Mouse (Mus musculus): Measurements from ENCODE around the gene Ccdc38. TPM values are rescaled to one million over a fixed set of nuclear protein-coding genes. Genes with fewer than 3 reads are reported as not detected.
A peak's percentile ranks its signal among the peaks of the same experiment; 100 is the strongest.
"Not testable (repeated sequence)": the region's sequence is repeated elsewhere in the genome, so short reads cannot be mapped to it uniquely, and the experiment has no call there.

Gene Ccdc38
- polyA plus RNA-seq, 1 experiment from 2014 or later, result 0.22 TPM

DNA sequence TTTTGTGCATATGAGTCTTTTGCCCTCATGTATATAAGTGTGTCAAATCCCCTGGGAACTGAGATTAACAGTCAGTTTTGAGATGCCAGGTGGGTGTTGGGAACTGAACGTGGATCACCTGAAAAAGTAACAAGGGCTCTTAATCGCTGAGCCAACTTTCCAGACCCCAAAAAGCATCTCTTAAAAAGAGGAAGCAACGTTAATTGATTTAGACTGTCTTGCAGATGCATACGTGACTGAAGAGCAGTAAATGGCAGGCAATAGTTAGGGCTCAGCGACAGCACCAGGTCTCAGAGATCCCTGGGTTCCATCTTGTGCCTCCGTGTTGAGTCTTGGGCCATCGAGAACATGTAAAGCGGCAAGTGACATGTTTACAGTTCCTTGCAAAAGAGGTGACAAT lies 12.2 kb downstream of the Ccdc38 start:
- 78% methylated on average over 8 of the region's 8 CpGs for WGBS
- no peaks in the 10 kb centered on the region for H3K27me3 ChIP-seq
- H3K27ac ChIP-seq, result no peak overlapping the region
- no peak overlapping the region for H3K9ac ChIP-seq
- H3K9me3 ChIP-seq, result no peaks in the 10 kb centered on the region
- H3K4me1 ChIP-seq, result 0 out of 2 replicates have a peak, but pooled peaks cover 2% of the 10 kb centered on the region
- H3K36me3 ChIP-seq, result no peaks in the 10 kb centered on the region
- no peak overlapping the region for H3K4me3 ChIP-seq
- H3K4me2 ChIP-seq, result no peak overlapping the region
- ATAC-seq (ENCODE audit: insufficient number of reproducible peaks, low FRiP score, low TSS enrichment, low read depth), result no peak

DNA sequence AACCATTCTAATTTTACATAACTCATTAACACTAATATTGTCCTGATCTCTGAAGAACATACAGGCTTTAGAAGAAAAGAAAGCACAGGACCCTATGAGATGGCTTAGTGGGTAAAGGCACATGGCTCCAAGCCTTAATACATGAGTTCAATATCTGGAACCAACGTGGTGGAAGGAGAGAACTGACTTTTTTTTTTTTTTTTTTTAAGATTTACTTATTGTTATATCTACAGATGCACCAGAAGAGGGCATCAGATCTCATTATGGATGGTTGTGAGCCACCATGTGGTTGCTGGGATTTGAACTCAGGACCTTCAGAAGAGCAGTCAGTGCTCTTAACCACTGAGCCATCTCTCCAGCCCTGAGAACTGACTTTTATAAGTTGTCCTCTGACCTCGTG lies 17.5 kb downstream of the Ccdc38 start:
- WGBS, result 64% methylated on average over 2 of the region's 2 CpGs
- H3K9ac ChIP-seq; ATAC-seq (ENCODE audit: insufficient number of reproducible peaks, low FRiP score, low TSS enrichment, low read depth): not testable (repeated sequence)

DNA sequence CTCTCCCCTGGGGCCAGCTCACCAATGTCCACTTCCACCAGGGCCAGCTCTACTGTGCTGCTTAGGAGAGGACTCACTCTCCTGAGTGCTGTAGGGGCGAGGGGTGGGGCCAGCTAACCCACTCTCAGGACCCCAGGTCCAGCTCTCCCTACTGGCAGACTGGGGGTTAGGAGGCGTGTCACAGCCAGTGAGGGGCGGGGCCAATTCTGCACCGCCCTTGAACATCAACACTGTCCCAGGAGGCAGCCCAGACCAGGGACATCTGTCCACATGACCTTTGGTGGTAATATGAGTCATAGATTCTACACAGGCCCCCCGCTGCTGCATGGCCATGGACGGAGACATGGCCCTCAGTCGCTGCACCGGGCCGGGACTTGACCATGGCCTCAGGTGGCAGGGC lies 19.4 kb downstream of the Ccdc38 start:
- no peak overlapping the region for H3K4me3 ChIP-seq
- H3K36me3 ChIP-seq, result no peaks in the 10 kb centered on the region
- H3K4me2 ChIP-seq, result no peak overlapping the region
- WGBS, result 67% methylated on average over 9 of the region's 9 CpGs
- no peak for ATAC-seq (ENCODE audit: insufficient number of reproducible peaks, low FRiP score, low TSS enrichment, low read depth)
- H3K4me1 ChIP-seq, result no peaks in the 10 kb centered on the region
- no peak overlapping the region for H3K9ac ChIP-seq
- H3K27ac ChIP-seq, result no peak overlapping the region
- no peaks in the 10 kb centered on the region for H3K27me3 ChIP-seq
- H3K9me3 ChIP-seq, result no peaks in the 10 kb centered on the region

More for the DNA sequence above, 17.5 kb downstream of the Ccdc38 start:
- H3K4me1 ChIP-seq, H3K27me3 ChIP-seq, H3K9me3 ChIP-seq, H3K4me2 ChIP-seq, H3K36me3 ChIP-seq, H3K4me3 ChIP-seq, H3K27ac ChIP-seq: not testable (repeated sequence)

DNA sequence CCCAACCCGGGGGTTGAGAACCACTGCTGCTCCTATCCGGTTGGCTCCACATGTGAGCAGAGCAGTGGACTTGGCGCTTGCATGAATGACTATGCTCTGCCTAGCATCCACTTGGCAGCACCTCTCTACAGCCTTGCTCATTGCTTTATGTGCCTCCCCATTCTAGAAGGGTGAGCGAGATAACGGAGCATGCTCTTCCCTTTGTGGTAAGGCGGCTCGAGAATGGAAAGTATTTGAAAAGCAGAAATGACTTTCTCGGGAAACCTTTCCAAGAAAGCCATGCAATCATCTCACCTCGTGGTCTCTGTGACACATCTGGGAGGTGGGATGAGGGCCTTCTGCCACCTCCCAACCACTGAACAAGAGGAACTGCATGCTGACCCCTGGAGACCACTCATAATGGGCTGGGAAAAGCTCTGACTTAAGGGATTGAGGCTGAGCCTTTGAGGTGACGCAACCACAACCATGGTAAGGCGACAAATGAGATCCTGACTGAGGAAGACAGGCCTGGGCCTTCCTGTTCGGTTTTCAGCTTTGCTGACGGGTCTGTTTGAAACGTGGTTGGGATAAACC lies 24.2 kb downstream of the Ccdc38 start:
- Histone ChIP-seq H3K4me3 (no peak overlapping the region), H3K4me1 (no peaks in the 10 kb centered on the region), H3K9me3 (no peaks in the 10 kb centered on the region), H3K27me3 (no peaks in the 10 kb centered on the region), H3K36me3 (no peaks in the 10 kb centered on the region), H3K9ac (no peak overlapping the region), H3K4me2 (no peak overlapping the region), H3K27ac (no peak overlapping the region)
- WGBS, result 84% methylated on average over 14 of the region's 14 CpGs
- ATAC-seq (ENCODE audit: insufficient number of reproducible peaks, low FRiP score, low TSS enrichment, low read depth), result no peak

DNA sequence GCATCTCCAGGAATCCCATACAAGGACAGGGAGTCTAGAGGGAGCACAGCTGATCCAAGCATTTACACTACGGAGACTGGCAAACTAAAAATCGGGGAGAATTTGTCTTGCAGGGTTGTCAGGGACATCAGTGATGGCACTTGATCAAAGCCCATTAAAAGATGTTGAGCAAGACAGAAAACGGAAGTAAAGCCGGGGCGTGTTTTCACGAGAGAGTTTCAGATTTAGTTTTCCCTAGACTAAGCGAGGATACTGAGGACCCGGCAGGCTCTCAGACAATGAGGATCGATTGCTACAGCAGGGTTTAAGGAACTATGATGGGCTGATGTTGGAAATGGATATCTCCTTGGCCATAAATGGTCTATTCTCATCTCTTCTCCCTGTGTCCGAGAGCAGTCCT lies 26.6 kb downstream of the Ccdc38 start:
- no peak overlapping the region for H3K4me3 ChIP-seq
- no peak overlapping the region for H3K4me2 ChIP-seq
- no peaks in the 10 kb centered on the region for H3K36me3 ChIP-seq
- no peak overlapping the region for H3K9ac ChIP-seq
- no peaks in the 10 kb centered on the region for H3K4me1 ChIP-seq
- ATAC-seq (ENCODE audit: insufficient number of reproducible peaks, low FRiP score, low TSS enrichment, low read depth), result no peak
- no peaks in the 10 kb centered on the region for H3K9me3 ChIP-seq
- H3K27ac ChIP-seq, result no peak overlapping the region
- H3K27me3 ChIP-seq, result no peaks in the 10 kb centered on the region
- WGBS, result 78% methylated on average over 10 of the region's 10 CpGs

DNA sequence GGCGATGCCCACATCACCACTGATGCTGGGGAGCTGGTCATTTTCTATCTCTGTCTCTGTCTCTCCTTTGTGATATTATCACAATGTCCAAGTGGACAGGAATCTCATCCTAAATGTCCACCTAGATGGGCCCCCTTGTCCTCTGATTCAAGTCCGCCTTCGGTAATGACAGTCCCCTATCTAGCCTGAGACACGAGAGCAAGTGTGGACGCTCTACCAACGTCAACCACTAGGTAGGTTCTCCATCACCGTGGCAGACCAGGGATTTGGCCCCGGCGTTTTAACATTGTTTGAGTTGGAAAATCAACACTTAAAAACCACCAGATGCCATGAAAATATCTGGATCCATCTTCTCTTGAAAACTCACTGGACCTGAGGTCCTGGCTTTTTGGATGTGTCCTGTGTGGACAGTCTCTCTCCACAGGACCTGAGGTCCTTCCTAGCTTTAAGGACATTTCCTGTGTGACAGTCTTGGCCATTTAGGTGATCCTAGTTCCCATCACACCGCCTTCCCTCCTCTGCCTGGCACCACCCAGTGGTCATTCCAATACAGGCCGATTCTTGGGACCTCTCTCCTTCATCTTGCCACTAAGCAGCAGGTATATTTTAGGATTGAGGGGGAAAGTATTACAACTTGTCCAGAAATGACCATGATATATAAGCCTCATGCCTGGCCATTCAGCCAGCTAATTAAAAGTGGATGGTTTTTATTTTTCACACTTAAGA lies 27.6 kb downstream of the Ccdc38 start:
- Histone ChIP-seq H3K4me3 (no peak overlapping the region), H3K4me1 (no peaks in the 10 kb centered on the region), H3K27ac (no peak overlapping the region), H3K27me3 (no peaks in the 10 kb centered on the region), H3K9ac (no peak overlapping the region), H3K36me3 (no peaks in the 10 kb centered on the region), H3K4me2 (no peak overlapping the region), H3K9me3 (no peaks in the 10 kb centered on the region)
- ATAC-seq (ENCODE audit: insufficient number of reproducible peaks, low FRiP score, low TSS enrichment, low read depth), result no peak
- 91% methylated on average over 11 of the region's 11 CpGs for WGBS

DNA sequence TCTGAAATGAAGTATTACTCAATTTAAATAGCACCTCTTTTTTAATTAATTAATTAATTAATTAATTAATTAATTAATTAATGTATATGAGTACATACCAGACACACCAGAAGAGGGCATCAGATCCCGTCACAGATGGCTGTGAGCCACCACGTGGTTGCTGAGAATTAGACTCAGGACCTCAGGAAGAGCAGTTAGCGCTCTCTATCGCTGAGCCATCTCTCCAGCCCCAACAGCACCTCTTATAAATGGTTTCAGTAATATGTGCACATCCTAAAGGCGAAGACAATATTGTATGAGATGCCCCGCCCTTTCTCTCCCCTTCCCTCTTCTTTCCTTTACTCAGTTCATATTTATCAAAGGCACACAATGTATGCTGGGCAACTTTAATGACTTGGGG lies 28.2 kb downstream of the Ccdc38 start:
- H3K4me2 ChIP-seq, result no peak overlapping the region
- 85% methylated on average over 6 of the region's 6 CpGs for WGBS
- ATAC-seq (ENCODE audit: insufficient number of reproducible peaks, low FRiP score, low TSS enrichment, low read depth), result no peak
- no peaks in the 10 kb centered on the region for H3K27me3 ChIP-seq
- H3K9me3 ChIP-seq, result no peaks in the 10 kb centered on the region
- no peak overlapping the region for H3K27ac ChIP-seq
- H3K4me3 ChIP-seq, result no peak overlapping the region
- no peaks in the 10 kb centered on the region for H3K36me3 ChIP-seq
- no peak overlapping the region for H3K9ac ChIP-seq
- no peaks in the 10 kb centered on the region for H3K4me1 ChIP-seq

DNA sequence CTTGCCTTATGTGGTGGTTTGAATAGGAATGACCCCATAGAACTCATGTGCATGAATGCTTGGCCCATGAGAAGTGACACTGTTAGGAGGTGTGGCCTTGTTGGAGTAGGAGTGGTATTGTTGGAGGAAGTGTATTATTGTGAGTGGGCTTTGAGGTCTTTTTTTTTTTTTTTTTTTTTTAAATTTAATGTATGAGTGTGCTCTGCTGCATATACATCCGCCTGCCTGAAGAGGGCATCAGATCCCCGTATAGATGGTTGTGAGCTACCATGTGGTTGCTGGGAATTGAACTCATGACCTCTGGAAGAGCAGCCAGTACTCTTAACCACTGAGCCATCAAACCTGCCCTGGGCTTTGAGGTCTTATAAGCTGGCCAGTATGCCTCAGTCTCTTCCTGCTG lies 31.8 kb downstream of the Ccdc38 start:
- Histone ChIP-seq H3K4me2 (no peak overlapping the region), H3K9me3 (no peaks in the 10 kb centered on the region), H3K4me1 (no peaks in the 10 kb centered on the region), H3K36me3 (no peaks in the 10 kb centered on the region), H3K9ac (no peak overlapping the region), H3K4me3 (no peak overlapping the region), H3K27ac (no peak overlapping the region), H3K27me3 (no peaks in the 10 kb centered on the region)
- ATAC-seq (ENCODE audit: insufficient number of reproducible peaks, low FRiP score, low TSS enrichment, low read depth), result no peak
- 52% methylated on average over 2 of the region's 2 CpGs for WGBS

DNA sequence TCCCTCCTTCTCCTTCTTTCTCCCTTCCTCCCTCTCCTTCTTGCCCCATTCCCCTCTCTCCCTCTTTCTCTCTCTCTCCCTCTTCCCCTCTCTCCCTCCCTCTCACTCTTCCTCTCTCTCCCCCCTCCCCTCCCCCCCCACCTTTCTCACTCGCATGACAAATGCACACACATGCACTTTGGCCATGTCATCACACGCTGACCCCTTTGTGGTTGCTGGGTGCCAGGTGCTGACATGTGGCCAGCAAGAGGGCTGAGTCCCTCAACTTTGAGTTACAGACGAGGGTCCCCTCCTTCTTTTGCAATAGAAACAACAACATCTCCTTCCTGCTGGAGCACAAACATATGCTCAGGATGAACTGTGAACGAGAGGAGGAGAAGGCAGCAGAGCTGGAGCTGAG lies 34.5 kb downstream of the Ccdc38 start:
- no peak overlapping the region for H3K9ac ChIP-seq
- H3K27me3 ChIP-seq, result no peaks in the 10 kb centered on the region
- H3K36me3 ChIP-seq, result no peaks in the 10 kb centered on the region
- H3K27ac ChIP-seq, result no peak overlapping the region
- H3K4me3 ChIP-seq, result no peak overlapping the region
- H3K9me3 ChIP-seq, result no peaks in the 10 kb centered on the region
- no peaks in the 10 kb centered on the region for H3K4me1 ChIP-seq
- no peak for ATAC-seq (ENCODE audit: insufficient number of reproducible peaks, low FRiP score, low TSS enrichment, low read depth)
- 64% methylated on average over 4 of the region's 4 CpGs for WGBS
- H3K4me2 ChIP-seq, result no peak overlapping the region

DNA sequence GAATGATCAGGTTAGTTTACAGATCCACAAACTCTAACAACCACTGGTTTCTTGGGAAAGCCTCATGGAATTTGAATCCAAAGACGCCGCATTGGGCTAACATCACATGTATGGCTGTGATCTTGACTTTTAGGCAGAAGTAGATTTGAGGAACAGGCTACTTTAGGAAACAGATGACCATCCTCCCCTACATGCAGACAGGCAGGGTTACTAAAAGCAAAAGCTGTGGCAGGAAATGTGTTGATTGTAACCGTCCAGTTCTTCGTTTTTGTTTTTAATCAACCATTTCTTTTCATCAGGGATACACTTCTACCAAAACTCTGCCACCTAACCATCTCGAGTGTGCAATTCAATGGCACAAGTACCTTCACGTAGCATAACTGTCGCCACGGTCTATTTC lies 35.5 kb downstream of the Ccdc38 start:
- Histone ChIP-seq H3K27ac (no peak overlapping the region), H3K4me1 (no peaks in the 10 kb centered on the region), H3K9me3 (no peaks in the 10 kb centered on the region), H3K27me3 (no peaks in the 10 kb centered on the region), H3K4me3 (no peak overlapping the region), H3K36me3 (0 out of 2 replicates have a peak, but pooled peaks cover 2% of the 10 kb centered on the region), H3K9ac (no peak overlapping the region), H3K4me2 (no peak overlapping the region)
- WGBS, result 90% methylated on average over 8 of the region's 8 CpGs
- no peak for ATAC-seq (ENCODE audit: insufficient number of reproducible peaks, low FRiP score, low TSS enrichment, low read depth)

DNA sequence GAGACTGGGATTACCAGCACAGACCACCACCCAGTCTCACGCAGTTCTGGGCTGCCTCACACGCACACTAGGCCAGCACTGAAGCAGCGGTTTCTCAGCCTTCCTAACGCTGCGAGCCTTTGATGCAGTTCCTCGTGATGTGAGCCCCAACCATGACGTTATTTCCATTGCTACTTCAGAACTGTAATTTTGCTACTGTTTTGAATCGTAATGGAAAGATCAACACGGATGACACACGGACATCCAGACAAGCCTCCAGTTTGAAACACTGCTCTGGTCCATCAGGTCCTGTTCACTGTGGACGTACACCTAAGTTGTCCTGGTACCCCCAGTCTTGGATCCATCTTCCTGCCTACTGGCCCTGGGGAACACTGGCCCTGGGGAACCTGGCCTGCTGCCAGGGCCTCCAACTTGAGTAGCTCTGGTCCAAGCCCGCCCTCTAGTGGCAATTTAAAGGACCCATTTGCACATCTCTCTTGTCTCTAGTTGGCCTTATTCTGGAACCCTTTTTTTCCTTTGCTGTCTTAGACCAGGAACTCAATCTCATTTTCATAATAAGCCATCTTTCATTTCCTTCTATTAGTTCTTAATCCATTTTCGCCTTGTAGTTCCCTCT lies 36.9 kb downstream of the Ccdc38 start:
- WGBS, result 68% methylated on average over 13 of the region's 13 CpGs
- Histone ChIP-seq H3K4me2 (no peak overlapping the region), H3K9me3 (no peaks in the 10 kb centered on the region), H3K4me1 (no peaks in the 10 kb centered on the region), H3K27me3 (no peaks in the 10 kb centered on the region), H3K27ac (no peak overlapping the region), H3K36me3 (peaks cover 10% of the 10 kb centered on the region), H3K9ac (no peak overlapping the region), H3K4me3 (no peak overlapping the region)
- ATAC-seq (ENCODE audit: insufficient number of reproducible peaks, low FRiP score, low TSS enrichment, low read depth), result no peak

DNA sequence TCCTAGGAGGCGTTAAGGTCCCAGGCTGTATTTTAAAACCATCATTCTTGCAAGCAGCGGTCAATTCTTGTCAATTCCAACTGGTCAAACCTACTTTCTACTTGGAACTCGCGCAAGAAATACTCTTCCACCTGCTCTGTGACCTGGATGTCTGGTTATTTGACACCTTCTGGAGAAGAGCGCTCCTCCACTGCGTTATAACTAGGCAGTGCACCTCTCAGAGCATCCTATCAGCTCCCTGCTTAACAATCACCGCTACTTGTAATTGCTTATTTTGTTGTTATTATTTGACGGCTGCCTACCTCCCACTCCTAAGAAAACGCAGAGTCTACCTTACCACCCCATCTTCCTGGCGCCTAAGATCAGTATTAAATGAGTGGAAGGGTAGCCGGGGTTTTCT lies 48.4 kb downstream of the Ccdc38 start:
- Histone ChIP-seq H3K9me3 (no peaks in the 10 kb centered on the region), H3K27me3 (0 out of 2 replicates have a peak, but pooled peaks cover 3% of the 10 kb centered on the region), H3K36me3 (peaks cover 11% of the 10 kb centered on the region; the same call in 1 of the 2 replicates), H3K4me3 (peak overlapping the region; percentile 72), H3K27ac (peak overlapping the region; percentile 67), H3K9ac (peak overlapping the region; percentile 58), H3K4me2 (peak overlapping the region; percentile 78), H3K4me1 (peaks cover 10% of the 10 kb centered on the region)
- ATAC-seq (ENCODE audit: insufficient number of reproducible peaks, low FRiP score, low TSS enrichment, low read depth), result no peak
- 2% methylated on average over 11 of the region's 11 CpGs for WGBS

Data from limb, embryonic 15.5 days (tissue).